In genomic region chr8:80996632-80997031, GRCm38 (mm10) we compare ENCODE assay signal across 8 mouse cellular contexts. TPM values are rescaled to one million over a fixed set of nuclear protein-coding genes. Genes with fewer than 3 reads are reported as not detected.
DNase-seq lines count a peak whose midpoint lies in the region; ATAC-seq lines count a peak whose summit lies in the region.
"Had no signal": no experiment of that assay in that cellular context is flagged by ENCODE, and none has a peak within 500 bp of the region (broad histone marks: within the 10 kb centered on the region; RNA-seq: fewer than 3 reads in every experiment).

No protein-coding gene starts in this region.

- H3K9ac ChIP-seq in hindbrain, embryonic 14.5 days, result no peak overlapping the region
- H3K9ac ChIP-seq in hindbrain, embryonic 12.5 days, result no peak overlapping the region

- H3K27ac ChIP-seq in hindbrain, embryonic 14.5 days, result no peak overlapping the region
- H3K27ac ChIP-seq in hindbrain, embryonic 12.5 days, result no peak overlapping the region

- no peak overlapping the region for H3K4me2 ChIP-seq in hindbrain, embryonic 14.5 days (replicated peaks)
- H3K4me2 ChIP-seq in hindbrain, embryonic 12.5 days (replicated peaks), result no peak overlapping the region

- no peaks in the 10 kb centered on the region for H3K9me3 ChIP-seq in hindbrain, embryonic 14.5 days (ENCODE audit: control insufficient read depth, low read length)
- H3K9me3 ChIP-seq in hindbrain, embryonic 12.5 days (replicated peaks), result no peaks in the 10 kb centered on the region

- peak; percentile 74 for DNase-seq in hindbrain, embryonic 14.5 days (ENCODE audit: low spot score)
- peak; percentile 64 for DNase-seq in 3T3-L1 (ENCODE audit: low read depth, low spot score)
- DNase-seq in forelimb bud, embryonic 11.5 days (ENCODE audit: low read depth, low spot score), result peak; percentile 11
- DNase-seq in adrenal gland, adult (ENCODE audit: inconsistent age in 2 of 2, low spot score in 1 of 2), result no peak
- no peak for DNase-seq in adrenal gland, postnatal 25 days
- DNase-seq: lung, postnatal 36 days had no signal

- H3K27me3 ChIP-seq in hindbrain, embryonic 14.5 days (ENCODE audit: control insufficient read depth, insufficient read depth, low read length), result no peaks in the 10 kb centered on the region
- no peaks in the 10 kb centered on the region for H3K27me3 ChIP-seq in hindbrain, embryonic 12.5 days

- H3K4me3 ChIP-seq in hindbrain, embryonic 14.5 days (replicated peaks; ENCODE audit: low read length), result no peak overlapping the region
- H3K4me3 ChIP-seq in hindbrain, embryonic 12.5 days, result no peak overlapping the region

- H3K36me3 ChIP-seq in hindbrain, embryonic 14.5 days (replicated peaks; ENCODE audit: control insufficient read depth, insufficient read depth), result peaks cover 81% of the 10 kb centered on the region
- peaks cover 50% of the 10 kb centered on the region for H3K36me3 ChIP-seq in hindbrain, embryonic 12.5 days

- H3K4me1 ChIP-seq in hindbrain, embryonic 14.5 days (replicated peaks; ENCODE audit: control insufficient read depth, insufficient read depth, low read length), result no peaks in the 10 kb centered on the region
- no peaks in the 10 kb centered on the region for H3K4me1 ChIP-seq in hindbrain, embryonic 12.5 days

- ATAC-seq in hindbrain, embryonic 14.5 days (ENCODE audit: low FRiP score), result no peak
- ATAC-seq in hindbrain, embryonic 12.5 days (ENCODE audit: low FRiP score), result no peak
- ATAC-seq in CD4-positive, CD25-positive, alpha-beta regulatory T cell, adult 4 months, result peak; percentile 39

- WGBS in hindbrain, embryonic 14.5 days, result 25% methylated on average over 1 of the region's 1 CpGs
- 38% methylated on average over 1 of the region's 1 CpGs for WGBS in hindbrain, embryonic 12.5 days

RNA-seq across cellular contexts. Expression of gene Usp38, which starts 18.1 kb away (rescaled TPM):
- polyA plus RNA-seq in hindbrain, embryonic 14.5 days (2014; fragmentation: Nextera tagmentation; extraction: Ambion mirVana), result 24.7 and 27.5 TPM in 2 replicates
- polyA plus RNA-seq in hindbrain, embryonic 12.5 days (2016; fragmentation: Nextera tagmentation; extraction: Ambion mirVana), result 28.2 and 29.5 TPM in 2 replicates
- 10 to 100 TPM; 22.5 to 24.2 TPM for polyA plus RNA-seq in CD4-positive, CD25-positive, alpha-beta regulatory T cell, adult 4 months (2017; shearing (Covaris generic))
- 22.5 and 24.7 TPM in 2 replicates for total RNA-seq in adrenal gland, postnatal 25 days (2021)

Comparison
In these comparisons a context has a peak if more than half of its experiments do, and no peak if none do; other contexts are left out.
1. DNase-seq: peak in hindbrain, embryonic 14.5 days (single experiment), 3T3-L1 (single experiment) and forelimb bud, embryonic 11.5 days (single experiment); none in adrenal gland, adult (0 of 2) and adrenal gland, postnatal 25 days (single experiment).